Mouse (Mus musculus) CH12.LX (cell line): ENCODE measurements at regions not wholly inside any gene's neighbourhood (a gene's known extent, or its start where the extent isn't known, plus 50 kb on each side); places are given as distances from the start of the nearest gene placed in this dataset.

Experiments used
- DNase-seq: peaks from one replicate; pipeline ENCODE4 v3.0.0-alpha.2; 2013; ENCODE audit errors: extremely low read depth
- H3K27ac ChIP-seq: 2 replicates; pipeline ENCODE4 v1.5.1; 2012; ENCODE audit warnings: low read depth, mild to moderate bottlenecking, control low read depth, moderate library complexity; ENCODE audit not compliant: insufficient read depth
- H3K27me3 ChIP-seq: replicated peaks from 2 replicates; pipeline ENCODE3; 2012; ENCODE audit warnings: inconsistent platforms
- H3K36me3 ChIP-seq, 2 experiments: replicated peaks in 1 of 2; 2 replicates each; pipeline versions ENCODE3 to v1.6.1; 2012; ENCODE audit warnings: inconsistent platforms in 1 of 2, low read length in 1 of 2, mild to moderate bottlenecking in 1 of 2, mixed read lengths in 1 of 2, moderate library complexity in 1 of 2; ENCODE audit not compliant: control insufficient read depth in 1 of 2, insufficient read depth in 1 of 2
- H3K4me1 ChIP-seq, 2 experiments: 2 replicates each; pipeline ENCODE4 v1.6.1; 2012; ENCODE audit warnings: inconsistent platforms in 1 of 2, moderate library complexity in 1 of 2; ENCODE audit not compliant: insufficient read depth in 2 of 2, control insufficient read depth in 1 of 2
- H3K4me2 ChIP-seq: 2 replicates; pipeline ENCODE4 v1.6.1; 2012; ENCODE audit warnings: low read depth, mild to moderate bottlenecking, control low read depth; ENCODE audit not compliant: poor library complexity, insufficient read depth, severe bottlenecking
- H3K4me3 ChIP-seq, 3 experiments: fragments of 150-350 bp in 1 of 3; sonication (generic) in 1 of 3; replicated peaks in 1 of 3; 2 replicates each; pipeline versions ENCODE3 to v1.5.1; 2011 to 2012; ENCODE audit warnings: low read depth in 2 of 3, low read length in 2 of 3, mild to moderate bottlenecking in 2 of 3, moderate library complexity in 2 of 3, control low read depth in 1 of 3, improper control_type of control experiment in 1 of 3, inconsistent platforms in 1 of 3, mixed read lengths in 1 of 3; ENCODE audit not compliant: poor library complexity in 1 of 3
- H3K79me2 ChIP-seq: replicated peaks from 2 replicates; pipeline ENCODE4 v1.6.1; 2012; ENCODE audit warnings: mild to moderate bottlenecking, moderate library complexity; ENCODE audit not compliant: control insufficient read depth, poor library complexity, insufficient read depth, severe bottlenecking; ENCODE audit errors: extremely low read depth
- H3K9ac ChIP-seq: 2 replicates; pipeline ENCODE4 v1.6.1; 2012; ENCODE audit warnings: low read depth, mild to moderate bottlenecking, control low read depth, moderate library complexity; ENCODE audit not compliant: insufficient read depth
- H3K9me3 ChIP-seq: replicated peaks from 2 replicates; pipeline ENCODE3; 2012; ENCODE audit warnings: low read length, inconsistent platforms, mixed read lengths
- CHD2 ChIP-seq: IDR thresholded peaks from 2 replicates; pipeline ENCODE4 v1.6.1; 2011; ENCODE audit warnings: low read length, improper control_type of control experiment
- EP300 ChIP-seq: IDR thresholded peaks from 2 replicates; pipeline ENCODE4 v1.6.1; 2011; ENCODE audit warnings: low read length, improper control_type of control experiment
- ETS1 ChIP-seq: conservative IDR thresholded peaks from 2 replicates; pipeline ENCODE4 v1.6.1; 2012; ENCODE audit warnings: low read depth, mild to moderate bottlenecking, inconsistent platforms, low read length, improper control_type of control experiment, moderate library complexity
- GABPA ChIP-seq: IDR thresholded peaks from 2 replicates; pipeline ENCODE4 v1.6.1; 2012; ENCODE audit warnings: low read depth, low read length, improper control_type of control experiment, inconsistent platforms; ENCODE audit not compliant: insufficient replicate concordance
- IRF4 ChIP-seq: IDR thresholded peaks from 2 replicates; pipeline ENCODE4 v1.6.1; 2014; ENCODE audit warnings: low read depth, mild to moderate bottlenecking, inconsistent platforms, low read length, improper control_type of control experiment
- JUN ChIP-seq: IDR thresholded peaks from 2 replicates; pipeline ENCODE4 v1.6.1; 2011; ENCODE audit warnings: low read depth, mild to moderate bottlenecking, low read length, improper control_type of control experiment, moderate library complexity; ENCODE audit not compliant: insufficient read depth
- JUND ChIP-seq: conservative IDR thresholded peaks from 2 replicates; pipeline ENCODE4 v1.6.1; 2011; ENCODE audit warnings: low read depth, low read length, improper control_type of control experiment
- MAFK ChIP-seq: IDR thresholded peaks from 2 replicates; pipeline ENCODE4 v1.6.1; 2011; ENCODE audit warnings: low read length, improper control_type of control experiment; ENCODE audit not compliant: insufficient replicate concordance
- MAX ChIP-seq: IDR thresholded peaks from 2 replicates; pipeline ENCODE4 v1.6.1; 2011; ENCODE audit warnings: low read length, improper control_type of control experiment
- NELFE ChIP-seq: IDR thresholded peaks from 2 replicates; pipeline ENCODE4 v1.6.1; 2011; ENCODE audit warnings: low read depth, low read length, improper control_type of control experiment
- NRF1 ChIP-seq: IDR thresholded peaks from 2 replicates; pipeline ENCODE4 v1.6.1; 2014; ENCODE audit warnings: low read depth, mild to moderate bottlenecking, inconsistent platforms, low read length, improper control_type of control experiment, moderate library complexity
- PAX5 ChIP-seq: IDR thresholded peaks from 2 replicates; pipeline ENCODE4 v1.6.1; 2012; ENCODE audit warnings: low read length, inconsistent platforms, mixed read lengths
- POLR2A ChIP-seq: IDR thresholded peaks from 2 replicates; pipeline ENCODE4 v1.6.1; 2011; ENCODE audit warnings: low read depth, mild to moderate bottlenecking, improper control_type of control experiment, low read length
- POLR2AphosphoS2 ChIP-seq: IDR thresholded peaks from 2 replicates; pipeline ENCODE4 v1.6.1; 2011; ENCODE audit warnings: low read depth, low read length, improper control_type of control experiment
- RCOR1 ChIP-seq: conservative IDR thresholded peaks from 2 replicates; pipeline ENCODE4 v1.6.1; 2012; ENCODE audit warnings: low read depth, mild to moderate bottlenecking, inconsistent platforms, low read length, improper control_type of control experiment
- SIN3A ChIP-seq: IDR thresholded peaks from 2 replicates; pipeline ENCODE4 v1.6.1; 2012; ENCODE audit warnings: low read length, improper control_type of control experiment, inconsistent platforms
- TBP ChIP-seq: conservative IDR thresholded peaks from 2 replicates; pipeline ENCODE4 v1.6.1; 2011; ENCODE audit warnings: low read depth, low read length, improper control_type of control experiment
- TCF12 ChIP-seq: IDR thresholded peaks from 2 replicates; pipeline ENCODE4 v1.6.1; 2014; ENCODE audit warnings: low read depth, mild to moderate bottlenecking, inconsistent platforms, low read length, improper control_type of control experiment
- dilution Hi-C: fragments of 300-500 bp; cut with MboI; formaldehyde crosslinking; loops from 2 replicates; pipeline ENCODE4 v1.14.3; 2020; ENCODE audit warnings: low sequenced_read_pairs; ENCODE audit not compliant: extremely low pct_unique_long_range_greater_than_20kb, extremely low pct_ligation_motif_present
- in situ Hi-C: fragments of 300-500 bp; cut with MboI; formaldehyde crosslinking; loops from 3 replicates; pipeline ENCODE4 v1.14.3; 2019; ENCODE audit warnings: low sequenced_read_pairs, low pct_ligation_motif_present, low pct_unique_long_range_greater_than_20kb, mixed read lengths

DNA sequence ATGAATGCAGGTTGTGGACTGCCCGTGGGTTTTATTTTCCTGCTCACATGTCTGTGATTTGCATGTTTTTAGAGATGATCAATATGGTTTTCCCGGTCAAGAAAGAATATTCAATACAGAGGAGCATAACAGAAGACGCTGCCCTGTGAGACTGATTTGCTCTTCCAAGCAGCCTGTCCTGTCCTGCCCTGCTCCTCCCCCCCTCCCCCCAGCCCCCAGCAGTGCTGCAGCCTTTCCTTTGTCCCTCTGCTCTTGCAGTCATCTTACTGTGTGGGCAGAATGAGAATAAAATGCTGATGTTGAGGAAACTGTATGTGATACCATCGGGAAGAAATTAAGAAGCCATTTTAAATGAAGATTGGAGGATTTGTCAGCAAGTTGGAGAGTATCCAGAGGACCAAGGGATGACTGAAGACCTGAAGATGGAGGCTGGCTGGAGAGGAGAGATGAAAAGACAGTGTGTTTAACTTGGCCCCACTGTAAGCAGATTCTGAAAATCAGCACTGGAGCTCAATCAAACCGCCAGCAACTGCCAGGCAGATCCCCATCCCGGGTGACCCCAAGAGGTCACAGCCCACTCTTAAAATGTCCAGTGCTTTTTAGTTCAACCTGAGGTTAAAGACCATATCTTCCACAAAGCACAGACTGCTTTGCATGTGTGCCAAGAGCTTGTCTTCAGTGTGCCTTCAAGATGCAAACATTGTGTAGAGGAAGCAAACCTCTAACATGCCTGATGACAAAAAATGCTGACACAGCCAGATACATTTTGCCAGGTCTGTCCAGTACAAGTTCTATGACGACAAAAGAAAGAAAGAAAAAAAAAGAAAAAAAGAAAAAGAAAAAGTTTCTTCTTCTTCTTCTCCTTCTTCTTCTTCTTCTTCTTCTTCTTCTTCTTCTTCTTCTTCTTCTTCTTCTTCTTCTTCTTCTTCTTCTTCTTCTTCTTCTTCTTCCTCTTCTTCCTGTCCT, 109.7 kb upstream of the Inhba start:
- H3K9me3 ChIP-seq, result no peaks in the 10 kb centered on the region
- no peak overlapping the region for H3K27ac ChIP-seq
- in situ Hi-C loops (no loop called here), dilution Hi-C loops (no loop called here)
- H3K9ac ChIP-seq, result no peak overlapping the region
- DNase-seq, result no peak
- no peaks in the 10 kb centered on the region for H3K36me3 ChIP-seq
- H3K4me3 ChIP-seq, result no peak overlapping the region
- no peak overlapping the region for H3K4me2 ChIP-seq
- no peaks in the 10 kb centered on the region for H3K4me1 ChIP-seq
- TF ChIP-seq SIN3A (no peak), NRF1 (no peak), MAFK (0 out of 2 replicates have a peak, but pooled peaks have one; percentile 51)
- H3K79me2 ChIP-seq, result no peaks in the 10 kb centered on the region
- no peaks in the 10 kb centered on the region for H3K27me3 ChIP-seq

- Histone ChIP-seq H3K4me1 (no peaks in the 10 kb centered on the region), H3K36me3 (no peaks in the 10 kb centered on the region), H3K9me3 (no peaks in the 10 kb centered on the region), H3K79me2 (no peaks in the 10 kb centered on the region)
- dilution Hi-C loops (no loop called here), in situ Hi-C loops (no loop called here)
- no peak for DNase-seq
- no peak for TF ChIP-seq JUND
- no peak for TF ChIP-seq SIN3A
- TF ChIP-seq IRF4, result no peak
- TF ChIP-seq NELFE, result no peak
- TF ChIP-seq EP300, result no peak
- no peak for TF ChIP-seq ETS1
- TF ChIP-seq TBP, result no peak
- TF ChIP-seq MAX, result no peak
- TF ChIP-seq TCF12, result no peak
- TF ChIP-seq CHD2, result no peak
- TF ChIP-seq JUN, result no peak
- TF ChIP-seq, all 38 proteins: peak for 0
- Histone ChIP-seq H3K27ac (no peak overlapping the region), H3K4me3 (no peak overlapping the region), H3K9ac (no peak overlapping the region), H3K27me3 (no peaks in the 10 kb centered on the region), H3K4me2 (no peak overlapping the region)
These were observed 103.8 kb upstream of the Inhba start for GRCm38 (mm10) chr13:15907806-15908205.

- Histone ChIP-seq H3K4me3 (no peak overlapping the region), H3K27ac (no peak overlapping the region), H3K79me2 (no peaks in the 10 kb centered on the region)
- dilution Hi-C loops, result no loop called here
- TF ChIP-seq GABPA, result no peak
- no peak for TF ChIP-seq SIN3A
- no peak for TF ChIP-seq ETS1
- no peak for TF ChIP-seq POLR2AphosphoS2
- TF ChIP-seq PAX5, result no peak
- no peak for TF ChIP-seq TBP
- TF ChIP-seq NELFE, result no peak
- TF ChIP-seq RCOR1, result no peak
- TF ChIP-seq MAFK, result no peak
- TF ChIP-seq IRF4, result no peak
- TF ChIP-seq POLR2A, result no peak
- TF ChIP-seq, all 38 proteins: peak for 0
- in situ Hi-C loops, result no loop called here
- H3K36me3 ChIP-seq, result no peaks in the 10 kb centered on the region
- DNase-seq, result no peak
- no peaks in the 10 kb centered on the region for H3K9me3 ChIP-seq
- H3K9ac ChIP-seq, result no peak overlapping the region
- H3K4me2 ChIP-seq, result no peak overlapping the region
- no peaks in the 10 kb centered on the region for H3K27me3 ChIP-seq
- H3K4me1 ChIP-seq, result no peaks in the 10 kb centered on the region
These were observed 101.1 kb upstream of the Inhba start for GRCm38 (mm10) chr13:15910578-15910977.
